Mouse (Mus musculus) left cerebral cortex, postnatal 10 days (tissue): ENCODE measurements around the gene 4933402N03Rik. TPM values are rescaled to one million over a fixed set of nuclear protein-coding genes. Genes with fewer than 3 reads are reported as not detected.

Source experiments
- total RNA-seq, 2 experiments: library from RNA; stranded (reverse); gene quantifications; 2 replicates each; pipeline ENCODE4 v1.2.3; 2021

4933402N03Rik gene
- total RNA-seq, 2 experiments from 2014 or later: not detected

Other genes with a start within 250 kb of the 4933402N03Rik start
- gene Htra1, start 210.2 kb downstream of the 4933402N03Rik start, total RNA-seq: 100 to 1,000 TPM; 139 to 187 TPM
- gene Dmbt1, start 114.3 kb downstream of the 4933402N03Rik start, total RNA-seq: not detected
- under 1 TPM; 0.04 to 0.08 TPM for gene 5430419D17Rik, start 28.1 kb upstream of the 4933402N03Rik start, total RNA-seq
- under 1 TPM; 0.30 to 0.49 TPM for gene Cuzd1, start 176.0 kb upstream of the 4933402N03Rik start, total RNA-seq
- under 1 TPM in 1 of 2 experiments, not detected in 1; 0.75 TPM for gene Fam24b, start 183.2 kb upstream of the 4933402N03Rik start, total RNA-seq
- not detected for gene Fam24a, start 187.6 kb upstream of the 4933402N03Rik start, total RNA-seq
- gene 2310057M21Rik, start 216.4 kb upstream of the 4933402N03Rik start, total RNA-seq: 10 to 100 TPM; 27.1 to 34.8 TPM
- 10 to 100 TPM; 33.4 TPM for gene Pstk, start 224.8 kb upstream of the 4933402N03Rik start, total RNA-seq